Mouse (Mus musculus): ENCODE results near the gene Syngap1. TPM values are rescaled to one million over a fixed set of nuclear protein-coding genes. Genes with fewer than 3 reads are reported as not detected.
"Not testable (repeated sequence)": the region's sequence is repeated elsewhere in the genome, so short reads cannot be mapped to it uniquely, and the experiment has no call there.

Gene Syngap1
- total RNA-seq, 2 experiments from 2014 or later = 11.4 to 18.6 TPM

GRCm38 (mm10) chr17:26956895-26957294 lies 15.8 kb downstream of the Syngap1 start:
- no peak for DNase-seq

DNA sequence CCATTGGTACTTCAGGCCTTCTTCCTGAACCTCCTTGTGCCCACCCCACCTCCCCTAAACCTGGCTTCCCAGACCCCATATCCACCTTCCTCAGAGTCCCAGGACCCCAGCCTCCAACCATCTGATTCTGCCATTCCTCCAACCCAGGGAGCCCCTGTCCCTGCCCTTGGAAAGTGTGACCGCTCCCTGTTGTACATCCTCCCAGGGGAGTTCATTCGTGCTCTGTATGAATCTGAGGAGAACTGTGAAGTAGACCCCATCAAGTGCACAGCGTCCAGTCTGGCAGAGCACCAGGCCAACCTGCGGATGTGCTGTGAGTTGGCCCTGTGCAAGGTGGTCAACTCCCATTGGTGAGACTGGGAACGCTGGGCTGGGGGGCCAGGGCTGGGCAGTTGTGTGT lies 16.8 kb downstream of the Syngap1 start:
- no peak for DNase-seq

DNA sequence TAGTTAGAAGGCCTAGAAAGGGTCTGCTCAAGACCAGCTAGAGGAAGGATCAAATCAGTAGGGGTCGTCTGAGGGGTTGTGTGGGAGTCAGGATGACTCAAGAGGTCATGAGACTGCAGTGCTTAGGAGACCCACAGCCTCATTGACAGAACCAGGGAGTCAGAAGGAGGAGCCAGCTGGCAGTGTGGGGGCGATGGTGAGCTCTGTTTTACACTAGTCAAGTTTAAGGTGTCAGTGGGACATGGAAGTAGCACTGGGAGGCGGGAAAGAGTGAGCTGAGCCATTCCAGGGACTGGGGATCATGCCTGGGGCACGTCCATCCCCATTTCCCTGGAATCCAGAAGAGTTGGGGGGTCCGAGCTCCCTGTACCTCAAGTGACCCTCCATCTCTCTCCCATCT lies 17.8 kb downstream of the Syngap1 start:
- DNase-seq = no peak

- no peak for DNase-seq
These were observed 18.8 kb downstream of the Syngap1 start for GRCm38 (mm10) chr17:26959815-26960214.

DNA sequence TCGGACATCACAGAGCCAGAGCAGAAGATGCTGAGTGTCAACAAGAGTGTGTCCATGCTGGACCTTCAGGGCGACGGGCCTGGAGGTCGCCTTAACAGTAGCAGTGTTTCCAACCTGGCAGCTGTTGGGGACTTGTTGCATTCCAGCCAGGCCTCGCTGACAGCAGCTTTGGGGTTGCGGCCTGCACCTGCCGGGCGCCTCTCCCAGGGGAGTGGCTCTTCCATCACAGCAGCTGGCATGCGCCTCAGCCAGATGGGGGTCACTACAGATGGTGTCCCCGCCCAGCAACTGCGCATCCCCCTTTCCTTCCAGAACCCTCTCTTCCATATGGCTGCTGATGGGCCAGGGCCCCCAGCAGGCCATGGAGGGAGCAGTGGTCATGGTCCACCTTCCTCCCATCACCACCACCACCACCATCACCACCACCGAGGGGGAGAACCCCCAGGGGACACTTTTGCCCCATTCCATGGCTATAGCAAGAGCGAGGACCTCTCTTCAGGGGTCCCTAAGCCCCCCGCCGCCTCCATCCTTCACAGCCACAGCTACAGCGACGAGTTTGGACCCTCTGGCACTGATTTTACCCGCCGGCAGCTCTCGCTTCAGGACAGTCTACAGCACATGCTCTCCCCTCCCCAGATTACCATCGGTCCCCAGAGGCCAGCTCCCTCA lies 20.7 kb downstream of the Syngap1 start:
- no peak for DNase-seq

- DNase-seq = no peak
These were observed 25.9 kb downstream of the Syngap1 start for GRCm38 (mm10) chr17:26966993-26967392.

DNA sequence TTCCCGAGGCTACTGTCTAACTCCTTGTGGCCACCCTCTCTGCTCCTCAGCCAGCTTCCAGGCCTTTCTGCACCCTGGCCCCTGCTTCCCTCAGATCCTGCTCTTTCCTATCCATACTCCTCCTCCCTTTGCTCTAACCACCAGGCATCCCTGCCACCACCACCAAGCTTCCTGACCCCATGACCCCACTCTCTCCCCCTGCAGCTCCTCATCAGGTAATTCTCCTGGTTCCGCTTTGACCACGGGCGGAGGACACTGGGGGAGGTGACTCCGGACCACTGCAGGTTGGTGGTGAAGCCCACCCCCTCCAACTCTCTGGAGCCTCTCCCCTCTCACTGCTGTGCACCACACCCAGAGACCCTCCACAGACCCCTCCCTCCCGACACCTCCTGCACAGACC lies 26.4 kb downstream of the Syngap1 start:
- no peak for DNase-seq

GRCm38 (mm10) chr17:26968200-26968611 lies 27.2 kb downstream of the Syngap1 start:
- DNase-seq = no peak

- DNase-seq = no peak
These were observed 28.2 kb downstream of the Syngap1 start for GRCm38 (mm10) chr17:26969257-26969656.

DNA sequence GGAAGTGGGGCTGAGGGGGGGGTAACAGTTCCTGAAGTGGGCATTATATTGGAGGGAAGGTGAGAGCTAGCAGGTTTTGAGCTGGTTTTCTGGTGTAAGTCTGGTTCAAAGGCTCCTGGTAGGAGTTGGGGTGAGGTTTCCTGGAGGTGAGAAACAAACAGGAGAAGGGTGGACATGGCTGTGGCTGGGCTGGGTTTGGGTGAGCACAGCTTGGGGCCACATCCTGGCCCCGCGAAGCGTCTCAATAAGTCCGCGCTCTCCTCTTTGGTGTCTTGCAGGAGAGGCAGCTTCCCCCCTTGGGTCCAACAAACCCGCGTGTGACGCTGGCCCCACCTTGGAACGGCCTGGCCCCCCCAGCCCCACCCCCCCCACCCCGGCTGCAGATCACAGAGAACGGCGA lies 29.2 kb downstream of the Syngap1 start:
- DNase-seq = no peak

DNA sequence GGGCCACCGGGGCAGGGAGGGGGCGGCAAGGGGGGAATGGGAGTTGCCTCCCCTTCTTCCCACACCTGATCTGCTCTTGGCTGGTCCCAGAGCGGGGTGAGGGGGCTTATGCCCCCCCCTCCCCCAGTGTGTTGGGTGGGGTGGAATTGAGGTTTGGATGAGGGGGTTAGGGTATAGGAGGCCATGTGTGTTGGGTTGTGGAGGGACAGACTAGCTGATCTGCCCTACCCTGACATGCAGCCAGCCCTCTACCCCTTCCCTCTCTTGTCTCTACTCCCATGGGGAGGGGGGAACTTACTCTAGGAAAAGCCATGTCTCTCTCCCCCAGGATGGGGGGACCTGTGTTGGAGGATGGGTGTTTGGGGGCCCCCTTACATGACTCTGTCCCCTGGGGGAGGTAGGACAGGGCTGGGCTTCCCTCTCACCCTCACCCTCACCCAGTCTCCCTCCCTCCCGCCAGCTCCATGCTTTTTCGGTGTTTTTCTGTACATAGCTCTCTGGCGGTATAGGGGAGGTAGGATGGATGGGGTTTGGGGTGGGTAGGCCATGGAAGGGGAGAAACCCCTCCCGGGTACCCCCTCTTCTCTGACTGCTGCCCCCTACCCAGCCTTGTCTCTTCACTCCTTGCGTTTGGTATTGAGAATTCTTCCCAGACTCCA lies 30.3 kb downstream of the Syngap1 start:
- DNase-seq = no peak

- DNase-seq = no peak
These were observed 31.1 kb downstream of the Syngap1 start for GRCm38 (mm10) chr17:26972107-26972506.

DNA sequence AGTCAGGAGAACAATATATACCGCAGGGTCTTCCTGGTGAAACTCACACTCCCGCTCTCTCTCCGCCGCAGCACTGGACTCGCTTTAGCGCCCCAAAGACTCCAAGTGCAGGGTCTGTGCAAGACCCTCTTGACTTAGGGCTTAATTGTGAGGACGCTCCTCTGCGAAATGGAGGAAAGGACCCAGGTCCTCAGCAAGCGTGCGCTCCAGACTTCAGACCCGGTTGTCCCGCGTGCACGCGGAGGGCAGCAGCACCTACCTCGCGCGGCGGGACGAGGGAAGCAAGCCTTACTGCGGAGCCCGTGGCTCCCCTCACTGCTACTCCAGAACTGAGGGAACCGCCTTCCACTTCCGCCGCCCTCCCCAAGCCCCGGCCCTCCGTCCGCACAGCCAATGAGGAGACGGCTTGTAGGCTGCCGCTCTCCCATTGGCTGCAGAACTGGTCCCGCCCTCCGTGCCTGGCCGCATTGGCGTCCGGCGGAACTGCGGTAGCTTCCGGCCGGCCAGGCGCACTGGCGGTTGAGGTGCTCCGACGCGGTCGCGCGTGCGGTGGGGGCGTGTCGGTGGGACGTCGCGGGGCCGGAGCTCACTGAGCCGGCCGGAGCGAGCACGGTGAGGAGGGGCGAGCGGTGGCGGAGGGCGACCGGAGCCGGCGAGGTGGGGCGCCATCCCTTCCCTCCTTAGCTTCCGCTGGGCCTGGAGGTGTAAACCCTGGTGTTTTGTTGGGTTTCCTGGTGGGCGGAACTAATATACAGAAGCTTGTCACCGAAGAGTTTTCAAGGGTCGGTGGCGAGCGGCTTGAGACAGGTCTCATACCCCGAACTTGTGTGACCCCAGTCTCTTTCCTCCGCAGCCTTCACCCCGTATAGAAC lies 31.9 kb downstream of the Syngap1 start, which contains the start of gene Zbtb9:
Gene Zbtb9 (plus strand): TSS at position 465 of the 872 bp plus-strand sequence.
- peak; percentile 98 for DNase-seq

- DNase-seq = no peak
These were observed 33.5 kb downstream of the Syngap1 start for GRCm38 (mm10) chr17:26974547-26974946.

GRCm38 (mm10) chr17:26975415-26975814 lies 34.4 kb downstream of the Syngap1 start:
- no peak for DNase-seq

DNA sequence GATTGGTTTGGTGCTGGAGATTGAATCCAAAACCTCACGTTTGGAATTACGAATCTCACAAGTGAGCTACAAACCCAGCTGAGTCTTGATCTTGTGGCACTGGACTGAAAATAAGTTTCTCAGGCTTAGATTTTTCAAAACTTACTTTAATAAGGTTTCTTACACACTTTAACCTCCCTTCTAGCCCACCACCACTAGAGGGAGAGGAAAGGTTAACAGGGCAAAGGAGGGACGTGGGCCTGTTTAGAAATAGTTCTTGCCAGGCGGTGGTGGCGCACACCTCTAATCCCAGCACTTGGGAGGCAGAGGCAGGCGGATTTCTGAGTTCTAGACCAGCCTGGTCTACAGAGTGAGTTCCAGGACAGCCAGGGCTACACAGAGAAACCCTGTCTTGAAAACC lies 36.3 kb downstream of the Syngap1 start:
- DNase-seq = not testable (repeated sequence)

- DNase-seq = no peak
These were observed 38.4 kb downstream of the Syngap1 start for GRCm38 (mm10) chr17:26979426-26979825.

DNA sequence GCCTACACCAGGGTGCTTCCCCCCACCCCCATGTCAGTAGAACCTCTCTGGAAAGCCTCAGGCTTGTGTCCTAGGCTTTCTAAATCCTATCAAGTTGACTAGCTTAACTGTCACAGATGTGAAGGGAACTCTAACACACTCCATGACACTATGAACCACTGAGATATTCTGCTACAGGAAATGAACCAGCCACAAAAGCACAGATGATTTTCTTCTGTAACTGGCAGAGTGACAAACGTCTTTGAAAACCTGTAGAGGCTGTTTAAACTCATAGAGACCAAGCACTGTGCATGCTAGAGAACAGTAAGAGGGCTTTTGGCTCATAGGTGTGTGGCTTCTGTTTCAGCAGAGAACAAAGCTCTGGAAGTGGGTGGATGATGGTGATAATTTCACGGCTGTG lies 40.0 kb downstream of the Syngap1 start:
- DNase-seq = no peak

DNA sequence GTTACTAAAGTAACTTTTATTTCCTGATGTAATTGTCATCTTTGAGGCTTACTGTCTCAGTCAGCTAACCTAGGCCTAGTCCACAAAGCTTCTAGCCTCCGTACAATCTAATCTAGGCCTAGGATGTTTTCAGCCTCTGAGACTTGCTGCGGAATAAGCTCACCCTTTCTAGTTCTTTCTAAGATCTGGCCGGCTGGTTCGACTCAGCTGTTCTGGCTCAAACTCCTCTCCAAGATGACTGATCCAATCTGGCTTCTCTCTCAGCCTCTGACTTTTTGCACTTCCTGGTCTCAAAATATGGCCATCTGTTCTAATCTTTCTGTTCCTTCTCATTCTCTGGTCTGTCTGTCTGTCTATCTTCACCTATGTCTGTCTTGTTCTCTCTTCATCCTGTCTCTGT lies 42.3 kb downstream of the Syngap1 start:
- DNase-seq = no peak

- DNase-seq = no peak
These were observed 44.6 kb downstream of the Syngap1 start for GRCm38 (mm10) chr17:26985503-26986179.

DNA sequence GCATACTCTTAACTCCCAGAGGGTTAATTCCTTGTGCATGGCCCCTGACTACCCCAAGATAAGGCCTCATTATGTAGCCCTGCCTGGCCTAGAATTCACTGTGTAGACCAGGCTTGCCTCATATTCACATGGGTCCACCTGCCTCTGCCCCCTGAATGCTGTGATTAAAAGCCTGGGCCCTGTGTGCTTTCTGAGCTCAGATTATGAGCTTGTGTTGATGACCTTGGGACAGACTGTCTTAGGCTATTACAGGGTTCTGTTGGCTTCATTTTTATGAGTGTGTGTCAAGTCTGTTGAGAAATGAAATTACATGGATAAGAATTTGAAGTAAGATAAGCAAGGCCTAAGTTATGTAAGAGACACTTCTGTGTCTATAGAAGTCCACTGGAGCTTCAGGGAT lies 49.5 kb downstream of the Syngap1 start:
- no peak for DNase-seq

DNA sequence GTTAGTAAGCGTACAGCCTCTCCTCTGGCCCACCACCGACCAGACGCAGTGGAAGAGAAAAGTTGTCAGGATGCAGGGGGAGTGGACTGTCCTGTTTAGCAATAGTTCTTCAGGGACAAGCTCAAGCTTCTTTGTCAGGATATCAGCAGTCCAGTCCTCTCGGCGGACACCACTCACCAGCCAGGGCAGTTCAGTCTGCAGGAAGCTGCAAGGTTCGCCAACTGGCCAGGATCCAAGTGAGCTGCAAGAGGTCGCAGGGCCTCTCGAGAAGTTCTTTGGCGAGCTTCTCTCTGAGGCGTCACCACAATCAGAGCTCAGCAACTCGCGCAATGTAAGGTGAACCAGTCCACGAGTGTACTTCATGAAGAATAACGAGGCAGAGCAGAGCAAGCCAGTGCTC lies 53.4 kb downstream of the Syngap1 start:
- DNase-seq = peak; percentile 75 to 82

Measured in adrenal gland, postnatal 36 days (tissue).